Mouse (Mus musculus): Measurements from ENCODE around the gene Mpv17l. TPM values are rescaled to one million over a fixed set of nuclear protein-coding genes. Genes with fewer than 3 reads are reported as not detected.
"Not testable (repeated sequence)": the region's sequence is repeated elsewhere in the genome, so short reads cannot be mapped to it uniquely, and the experiment has no call there.

Gene Mpv17l
- polyA plus RNA-seq, 1 experiment from 2014 or later: 33.1 TPM

DNA sequence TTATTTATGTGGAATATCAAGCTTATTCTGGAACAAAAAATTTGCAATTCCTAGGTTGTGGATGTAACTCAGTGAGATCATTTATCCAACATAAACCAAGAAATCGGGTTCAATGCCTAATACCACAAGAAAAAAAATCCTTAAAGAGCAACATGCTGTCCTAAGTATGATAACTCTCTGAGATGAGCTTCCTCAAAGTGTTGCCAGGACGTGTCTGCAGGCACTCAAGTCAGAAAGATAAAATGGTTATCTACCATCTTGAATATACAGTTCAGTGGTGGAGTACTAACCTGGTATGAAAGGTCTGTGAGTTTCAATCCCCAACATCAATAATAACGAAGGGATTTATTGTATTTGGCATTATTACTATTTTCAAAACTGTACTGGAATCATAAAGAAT is 6.6 kb upstream of the Mpv17l start:
- Histone ChIP-seq H3K36me3 (no peaks in the 10 kb centered on the region), H3K27ac (replicated peaks) (no peak overlapping the region), H3K4me2 (no peak overlapping the region), H3K9ac (no peak overlapping the region), H3K27me3 (no peaks in the 10 kb centered on the region), H3K4me3 (no peak overlapping the region), H3K9me3 (no peaks in the 10 kb centered on the region), H3K4me1 (replicated peaks) (peaks cover 2% of the 10 kb centered on the region)
- no peak for ATAC-seq (ENCODE audit: low FRiP score, low read depth)
- WGBS: 90% methylated on average over 3 of the region's 3 CpGs

DNA sequence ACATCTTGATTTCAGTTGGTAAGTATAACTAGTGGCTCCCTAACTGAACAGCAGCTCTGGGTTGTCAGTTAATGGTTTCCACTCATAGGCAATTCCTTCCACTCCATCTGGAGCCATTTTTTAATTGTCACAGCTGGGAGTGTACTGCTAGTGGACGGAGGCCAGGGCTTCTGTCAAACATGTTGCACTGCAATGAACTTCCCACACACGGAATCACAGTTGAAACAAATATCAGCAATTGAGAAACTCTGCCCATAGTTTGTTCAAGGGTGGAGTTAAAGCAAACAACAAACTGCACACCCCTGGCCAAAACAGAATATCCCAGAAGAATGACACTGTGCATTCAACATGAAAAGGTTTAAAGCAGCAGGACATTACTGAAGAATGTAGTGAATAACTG is 4.0 kb upstream of the Mpv17l start:
- Histone ChIP-seq H3K9ac (no peak overlapping the region), H3K4me2 (no peak overlapping the region), H3K27ac (replicated peaks) (no peak overlapping the region), H3K4me1 (replicated peaks) (peaks cover 16% of the 10 kb centered on the region), H3K27me3 (no peaks in the 10 kb centered on the region), H3K4me3 (no peak overlapping the region), H3K9me3 (no peaks in the 10 kb centered on the region), H3K36me3 (no peaks in the 10 kb centered on the region)
- WGBS: 62% methylated on average over 2 of the region's 2 CpGs
- no peak for ATAC-seq (ENCODE audit: low FRiP score, low read depth)

DNA sequence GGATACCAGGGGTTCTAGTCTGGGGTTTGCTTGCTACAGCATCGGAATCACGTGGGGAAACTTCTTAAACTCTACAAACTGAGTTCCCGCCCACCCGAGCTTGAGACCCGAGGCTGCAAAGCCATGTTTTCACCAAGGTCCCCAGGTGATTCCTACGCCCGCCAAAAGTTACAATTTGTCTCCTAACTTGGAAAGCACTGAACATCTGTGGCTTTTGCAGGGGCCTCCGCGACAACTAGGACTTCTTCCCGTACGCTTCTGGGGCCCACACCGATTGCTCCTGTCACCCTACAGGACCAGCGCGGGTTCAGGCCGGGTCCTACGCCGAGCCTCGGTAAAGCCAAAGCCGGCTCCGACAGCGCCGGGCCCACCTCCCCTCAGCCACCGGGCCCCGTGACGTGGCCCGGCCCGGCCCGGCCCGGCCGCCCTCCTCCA is 547 bp upstream of the Mpv17l start:
- Histone ChIP-seq H3K4me3 (peak overlapping the region; percentile 83), H3K4me1 (replicated peaks) (peaks cover 18% of the 10 kb centered on the region), H3K36me3 (no peaks in the 10 kb centered on the region), H3K4me2 (peak overlapping the region; percentile 75), H3K27ac (replicated peaks) (peak overlapping the region; percentile 91), H3K9me3 (no peaks in the 10 kb centered on the region), H3K27me3 (no peaks in the 10 kb centered on the region), H3K9ac (peak overlapping the region; percentile 69)
- ATAC-seq (ENCODE audit: low FRiP score, low read depth): no peak
- WGBS: under 1% methylated on average over 30 of the region's 30 CpGs

DNA sequence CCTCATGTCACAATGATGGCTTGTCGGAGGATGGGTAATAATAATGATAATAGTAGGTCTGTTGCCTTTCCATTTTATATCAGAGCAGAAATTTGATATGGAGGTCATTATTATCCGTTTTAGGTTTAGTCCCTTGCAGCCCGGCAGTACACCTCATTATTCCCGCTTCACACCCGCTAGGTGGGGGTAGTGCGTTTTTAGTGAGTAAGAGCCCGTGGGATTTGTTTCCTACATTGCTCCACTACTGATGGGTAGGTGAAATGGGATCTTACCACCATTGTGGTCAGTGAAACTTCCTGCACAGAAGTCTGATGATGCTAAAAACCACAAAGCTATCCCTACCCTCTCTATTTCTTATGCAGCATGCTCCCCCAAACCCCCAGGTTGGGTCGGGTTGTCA is 527 bp downstream of the Mpv17l start:
- ATAC-seq (ENCODE audit: low FRiP score, low read depth): peak; percentile 86
- Histone ChIP-seq H3K4me3 (peak overlapping the region; percentile 83), H3K4me2 (peak overlapping the region; percentile 75), H3K9ac (peak overlapping the region; percentile 69), H3K36me3 (no peaks in the 10 kb centered on the region), H3K27ac (replicated peaks) (peak overlapping the region; percentile 91), H3K27me3 (no peaks in the 10 kb centered on the region), H3K9me3 (no peaks in the 10 kb centered on the region), H3K4me1 (replicated peaks) (peaks cover 18% of the 10 kb centered on the region)
- WGBS: 6% methylated on average over 8 of the region's 8 CpGs

DNA sequence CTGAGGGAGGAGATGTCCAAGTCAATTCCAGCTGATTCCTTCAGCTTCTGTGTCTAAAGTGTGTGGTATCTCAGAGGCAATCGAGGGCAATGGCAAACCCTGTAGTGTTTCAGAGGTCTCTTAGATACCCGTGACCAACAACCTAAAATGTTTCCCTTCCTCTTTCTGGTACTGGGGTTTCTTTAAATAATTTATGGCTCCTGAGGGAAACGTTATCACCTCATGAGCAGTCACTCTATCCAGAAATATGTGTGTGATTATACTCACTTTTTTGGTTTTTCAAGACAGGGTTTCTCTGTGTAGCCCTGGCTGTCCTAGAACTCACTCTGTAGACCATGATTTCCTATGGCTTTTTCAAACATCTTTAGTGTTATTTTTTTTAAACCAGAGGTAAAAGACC is 4.3 kb downstream of the Mpv17l start:
- H3K36me3 ChIP-seq: no peaks in the 10 kb centered on the region
- no peak overlapping the region for H3K9ac ChIP-seq
- WGBS: 85% methylated on average over 3 of the region's 3 CpGs
- no peaks in the 10 kb centered on the region for H3K9me3 ChIP-seq
- H3K4me2 ChIP-seq: no peak overlapping the region
- ATAC-seq (ENCODE audit: low FRiP score, low read depth): no peak
- H3K27ac ChIP-seq (replicated peaks): no peak overlapping the region
- no peaks in the 10 kb centered on the region for H3K27me3 ChIP-seq
- no peak overlapping the region for H3K4me3 ChIP-seq
- peaks cover 7% of the 10 kb centered on the region for H3K4me1 ChIP-seq (replicated peaks)

DNA sequence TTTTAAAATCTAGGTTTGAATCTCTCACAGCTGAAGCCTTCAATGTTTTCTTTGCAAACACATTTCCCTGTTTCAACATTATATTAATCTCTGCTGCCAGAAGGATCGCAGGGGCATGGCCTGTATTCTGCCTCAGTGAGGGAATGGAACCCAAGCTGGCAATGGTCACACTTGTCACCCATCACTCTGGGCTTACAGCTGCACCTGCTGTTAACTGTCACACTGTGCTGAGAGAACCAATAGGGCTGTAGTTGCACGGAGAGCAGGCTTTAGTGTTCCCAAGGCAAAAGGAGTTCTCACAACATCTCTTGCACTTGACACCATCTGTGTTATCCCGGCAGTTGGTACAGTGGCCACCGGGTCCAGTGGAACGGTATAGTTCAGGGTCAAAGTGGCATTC is 17.1 kb downstream of the Mpv17l start:
- no peak overlapping the region for H3K4me3 ChIP-seq
- peaks cover 5% of the 10 kb centered on the region; the same call in 1 of the 2 replicates for H3K9me3 ChIP-seq
- 93% methylated on average over 5 of the region's 5 CpGs for WGBS

DNA sequence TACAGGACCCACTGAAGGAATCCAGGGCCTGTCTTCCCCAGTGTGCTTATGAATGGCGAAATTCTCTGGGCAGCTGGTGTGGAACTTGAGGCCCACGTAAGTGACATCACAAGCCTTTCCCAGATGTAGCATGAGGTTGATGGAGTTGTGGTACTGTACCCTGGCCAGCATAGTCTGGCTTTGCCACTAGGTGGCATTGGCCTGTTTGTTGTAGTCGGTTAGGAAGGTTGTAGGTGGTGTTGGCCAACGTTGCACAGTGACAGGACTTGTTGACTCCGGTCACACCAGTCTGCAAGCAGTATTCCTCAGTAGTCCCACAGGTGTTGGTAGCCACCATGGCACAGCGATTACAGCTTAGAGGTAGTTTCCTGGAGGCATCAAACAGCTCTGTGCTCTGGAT is 18.1 kb downstream of the Mpv17l start:
- Histone ChIP-seq H3K27ac (replicated peaks) (no peak overlapping the region), H3K4me3 (no peak overlapping the region), H3K27me3 (no peaks in the 10 kb centered on the region), H3K4me2 (no peak overlapping the region), H3K4me1 (replicated peaks) (no peaks in the 10 kb centered on the region), H3K9ac (no peak overlapping the region), H3K9me3 (peaks cover 5% of the 10 kb centered on the region; the same call in 1 of the 2 replicates), H3K36me3 (peaks cover 9% of the 10 kb centered on the region; the same call in 1 of the 2 replicates)
- WGBS: 89% methylated on average over 6 of the region's 6 CpGs
- ATAC-seq (ENCODE audit: low FRiP score, low read depth): no peak

More for the DNA sequence above, 17.1 kb downstream of the Mpv17l start:
- no peak for ATAC-seq (ENCODE audit: low FRiP score, low read depth)
- no peak overlapping the region for H3K27ac ChIP-seq (replicated peaks)
- H3K27me3 ChIP-seq: no peaks in the 10 kb centered on the region
- H3K36me3 ChIP-seq: peaks cover 14% of the 10 kb centered on the region
- no peak overlapping the region for H3K9ac ChIP-seq
- H3K4me1 ChIP-seq (replicated peaks): no peaks in the 10 kb centered on the region
- H3K4me2 ChIP-seq: no peak overlapping the region

DNA sequence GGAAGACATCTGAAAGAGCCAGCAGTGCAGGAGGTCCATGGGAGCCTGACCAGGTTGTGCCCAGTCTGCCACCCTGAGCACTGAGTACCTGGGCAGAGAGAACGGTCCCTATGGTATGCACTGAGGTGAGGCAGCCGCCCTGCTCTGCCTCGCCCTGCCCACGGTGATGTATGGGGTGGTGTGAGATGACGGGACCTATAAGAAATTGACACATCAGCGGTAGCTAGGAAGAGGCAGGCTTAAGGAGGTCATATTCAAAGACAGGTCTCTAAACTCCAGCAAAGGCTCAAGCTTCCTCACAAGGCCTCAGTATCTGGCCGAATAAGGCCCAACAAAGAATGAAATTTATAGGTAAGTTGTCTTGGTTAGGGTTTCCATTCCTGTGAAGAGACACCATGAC is 18.8 kb downstream of the Mpv17l start:
- H3K27ac ChIP-seq (replicated peaks): no peak overlapping the region
- H3K36me3 ChIP-seq: 0 out of 2 replicates have a peak, but pooled peaks cover 4% of the 10 kb centered on the region
- no peak overlapping the region for H3K4me2 ChIP-seq
- no peaks in the 10 kb centered on the region for H3K27me3 ChIP-seq
- peaks cover 5% of the 10 kb centered on the region; the same call in 1 of the 2 replicates for H3K9me3 ChIP-seq
- no peak overlapping the region for H3K4me3 ChIP-seq
- H3K4me1 ChIP-seq (replicated peaks): no peaks in the 10 kb centered on the region
- ATAC-seq (ENCODE audit: low FRiP score, low read depth): no peak
- no peak overlapping the region for H3K9ac ChIP-seq
- 94% methylated on average over 7 of the region's 7 CpGs for WGBS

DNA sequence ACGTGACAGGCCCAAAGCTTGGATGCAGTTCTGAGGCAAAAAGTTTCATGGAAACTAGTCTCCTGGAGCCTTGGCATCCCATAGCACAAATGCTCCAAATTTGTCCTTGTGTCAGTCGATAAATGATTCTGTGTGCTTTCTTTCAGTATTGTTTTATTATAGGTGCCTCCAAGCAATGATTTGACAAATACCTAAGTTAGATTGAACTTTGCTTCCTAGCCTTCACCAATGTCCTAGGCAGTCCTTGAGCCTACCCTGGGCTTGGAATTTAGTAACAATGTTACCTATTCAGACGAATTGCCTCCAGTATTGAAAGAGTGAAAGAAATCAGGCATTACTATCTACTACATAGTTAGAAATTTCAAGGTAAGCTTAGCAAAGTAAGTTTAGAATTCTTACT is 19.5 kb downstream of the Mpv17l start:
- H3K4me2 ChIP-seq; H3K9ac ChIP-seq; H3K4me3 ChIP-seq; H3K27ac ChIP-seq (replicated peaks); H3K4me1 ChIP-seq (replicated peaks); H3K36me3 ChIP-seq; H3K27me3 ChIP-seq; H3K9me3 ChIP-seq; ATAC-seq (ENCODE audit: low FRiP score, low read depth): not testable (repeated sequence)
- WGBS: 94% methylated on average over 3 of the region's 3 CpGs

DNA sequence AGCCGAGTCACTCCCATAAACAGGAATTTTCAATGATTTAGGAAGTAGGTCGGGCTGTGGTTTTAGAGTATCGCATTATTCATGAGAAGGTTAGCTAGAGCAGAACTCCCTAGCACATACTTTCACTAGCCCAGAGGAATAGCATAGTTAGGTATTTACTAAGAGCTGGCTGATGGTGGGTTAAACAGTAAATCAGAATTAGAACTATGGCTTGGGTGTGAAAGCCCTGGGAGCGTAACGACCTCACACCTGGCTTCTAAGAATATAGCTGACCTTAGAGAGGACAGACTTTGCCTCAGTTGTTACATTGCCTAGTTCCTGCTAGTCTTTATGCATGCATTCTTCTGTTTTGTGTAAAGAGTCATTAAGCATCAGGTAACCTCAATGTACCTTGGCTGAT is 20.0 kb downstream of the Mpv17l start:
- not testable (repeated sequence) for H3K4me1 ChIP-seq (replicated peaks); H3K9ac ChIP-seq; H3K9me3 ChIP-seq; H3K4me2 ChIP-seq; ATAC-seq (ENCODE audit: low FRiP score, low read depth); H3K4me3 ChIP-seq; H3K27ac ChIP-seq (replicated peaks); H3K27me3 ChIP-seq; H3K36me3 ChIP-seq
- WGBS: 95% methylated on average over 5 of the region's 5 CpGs

DNA sequence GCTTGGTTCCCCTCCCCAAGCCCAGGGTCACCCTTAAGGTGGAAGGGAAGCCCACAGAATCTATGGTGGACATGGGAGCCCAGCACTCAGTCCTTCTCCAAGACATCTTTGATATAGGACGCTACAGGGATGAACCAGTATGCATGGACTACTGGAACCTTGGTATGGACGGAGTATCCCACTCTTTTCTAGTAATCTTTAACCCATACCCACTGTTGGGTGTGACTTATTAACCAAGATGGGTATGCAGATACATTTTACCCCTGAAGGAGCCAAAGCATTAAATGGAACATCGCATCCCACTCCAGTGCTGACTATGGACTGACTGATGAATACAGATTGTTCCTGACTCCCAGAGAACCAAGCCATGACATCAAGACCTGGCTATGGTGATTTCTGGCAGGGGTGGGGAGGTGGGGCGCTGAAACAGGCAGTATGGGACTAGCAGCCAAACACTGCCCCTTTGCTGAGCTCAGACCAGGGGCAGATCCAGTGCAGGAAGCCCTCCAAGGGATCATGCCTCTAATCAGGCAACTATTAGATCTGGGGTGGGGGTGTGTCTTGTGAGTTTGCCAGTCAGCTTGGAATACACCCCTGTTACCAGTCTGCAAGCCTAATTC is 24.6 kb downstream of the Mpv17l start:
- ATAC-seq (ENCODE audit: low FRiP score, low read depth): no peak
- H3K36me3 ChIP-seq: peaks cover 5% of the 10 kb centered on the region; the same call in 1 of the 2 replicates
- H3K27me3 ChIP-seq: no peaks in the 10 kb centered on the region
- no peak overlapping the region for H3K4me2 ChIP-seq
- no peaks in the 10 kb centered on the region for H3K4me1 ChIP-seq (replicated peaks)
- no peak overlapping the region for H3K9ac ChIP-seq
- no peaks in the 10 kb centered on the region for H3K9me3 ChIP-seq
- 91% methylated on average over 4 of the region's 4 CpGs for WGBS
- no peak overlapping the region for H3K27ac ChIP-seq (replicated peaks)
- no peak overlapping the region for H3K4me3 ChIP-seq

DNA sequence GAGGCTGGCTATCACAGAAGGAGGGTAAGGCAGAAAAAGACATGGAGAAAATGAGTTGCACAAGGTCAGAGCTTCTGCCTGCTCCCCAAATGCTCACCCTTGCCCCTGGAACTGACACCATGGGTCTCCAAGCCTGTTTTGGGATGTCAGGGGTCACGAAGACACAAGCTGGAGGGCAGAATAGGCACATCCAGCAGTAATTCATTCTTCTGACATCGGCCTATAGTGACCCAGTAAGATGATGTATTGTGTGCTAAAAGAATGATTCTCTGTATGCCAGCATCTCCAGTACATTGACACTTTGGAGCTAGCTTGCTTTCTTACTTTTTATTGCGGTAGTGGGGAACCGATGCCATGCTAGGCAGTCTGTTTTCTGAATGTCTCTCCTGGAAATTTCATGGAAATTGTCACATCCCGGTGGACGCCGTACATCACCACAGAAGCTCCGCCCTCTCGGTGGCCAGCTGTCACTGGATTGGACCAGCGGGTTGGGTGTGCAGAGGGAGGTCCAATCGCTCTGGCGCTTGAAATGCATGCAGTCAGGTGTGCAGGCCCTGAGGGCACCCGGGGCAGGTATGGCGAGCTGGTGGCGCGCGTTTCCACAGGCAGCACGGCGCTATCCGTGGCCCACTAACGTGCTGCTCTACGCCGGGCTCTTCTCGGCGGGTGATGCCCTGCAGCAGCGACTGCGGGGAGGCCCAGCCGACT is 37.3 kb downstream of the Mpv17l start:
- peak overlapping the region; percentile 76 for H3K4me3 ChIP-seq
- WGBS: 2% methylated on average over 28 of the region's 28 CpGs

More for the DNA sequence above, 37.3 kb downstream of the Mpv17l start:
- Histone ChIP-seq H3K27me3 (no peaks in the 10 kb centered on the region), H3K36me3 (no peaks in the 10 kb centered on the region), H3K27ac (replicated peaks) (peak overlapping the region; percentile 74), H3K4me1 (replicated peaks) (peaks cover 18% of the 10 kb centered on the region), H3K9me3 (no peaks in the 10 kb centered on the region), H3K4me2 (peak overlapping the region; percentile 85), H3K9ac (peak overlapping the region; percentile 62)
- ATAC-seq (ENCODE audit: low FRiP score, low read depth): peak; percentile 99
